Mouse (Mus musculus) lung, embryonic 16.5 days (tissue): Measurements from ENCODE around the gene Sfxn3. TPM values are rescaled to one million over a fixed set of nuclear protein-coding genes. Genes with fewer than 3 reads are reported as not detected.
A peak's percentile ranks its signal among the peaks of the same experiment; 100 is the strongest.

Source experiments
- ATAC-seq: fragments of 200-750 bp; cut with Nextera tagmentation; 2 replicates; pipeline ENCODE4 v1.8.0; 2017; ENCODE audit warnings: low read depth, mild to moderate bottlenecking, moderate library complexity
- H3K27ac ChIP-seq: fragments of 300-500 bp; sonication (generic); 2 replicates; pipeline ENCODE4 v1.5.1; 2014; ENCODE audit warnings: mild to moderate bottlenecking, control low read depth, low read length
- H3K27me3 ChIP-seq: fragments of 300-500 bp; sonication (generic); 2 replicates; pipeline ENCODE4 v1.6.1; 2014; ENCODE audit warnings: low read depth, low read length, mixed read lengths; ENCODE audit not compliant: control insufficient read depth, insufficient read depth
- H3K36me3 ChIP-seq: fragments of 300-500 bp; sonication (generic); 2 replicates; pipeline ENCODE4 v1.6.1; 2014; ENCODE audit warnings: low read length; ENCODE audit not compliant: control insufficient read depth, insufficient read depth
- H3K4me1 ChIP-seq: fragments of 300-500 bp; sonication (generic); replicated peaks from 2 replicates; pipeline ENCODE4 v1.6.1; 2014; ENCODE audit warnings: low read length, mixed read lengths; ENCODE audit not compliant: control insufficient read depth, insufficient read depth
- H3K4me2 ChIP-seq: fragments of 300-500 bp; sonication (generic); 2 replicates; pipeline ENCODE4 v1.6.1; 2014; ENCODE audit warnings: low read depth, low read length, control low read depth
- H3K4me3 ChIP-seq: fragments of 300-500 bp; sonication (generic); 2 replicates; pipeline ENCODE4 v1.5.1; 2014; ENCODE audit warnings: mild to moderate bottlenecking, low read length, control low read depth
- H3K9ac ChIP-seq: fragments of 300-500 bp; sonication (generic); 2 replicates; pipeline ENCODE4 v1.6.1; 2014; ENCODE audit warnings: low read length, control low read depth
- H3K9me3 ChIP-seq: fragments of 300-500 bp; sonication (generic); 2 replicates; pipeline ENCODE4 v1.6.1; 2016; ENCODE audit warnings: low read length; ENCODE audit not compliant: control insufficient read depth
- WGBS: fragments of 180-500 bp; shearing (Covaris S2); extraction: QIAGEN DNeasy Blood & Tissue Kit; methylation state at CpG from one replicate; pipeline ENCODE4 v1.1.7; 2014; 5-methylcytosine and 5-hydroxymethylcytosine counted together
- polyA plus RNA-seq: library from polyadenylated mRNA; unstranded; fragments of >200 nt; fragmentation: Nextera tagmentation; extraction: Ambion mirVana; gene quantifications from 2 replicates; pipeline ENCODE4 v1.2.1, GENCODE M21; 2015

Gene Sfxn3
- polyA plus RNA-seq, 1 experiment from 2014 or later: 26.0 TPM

DNA sequence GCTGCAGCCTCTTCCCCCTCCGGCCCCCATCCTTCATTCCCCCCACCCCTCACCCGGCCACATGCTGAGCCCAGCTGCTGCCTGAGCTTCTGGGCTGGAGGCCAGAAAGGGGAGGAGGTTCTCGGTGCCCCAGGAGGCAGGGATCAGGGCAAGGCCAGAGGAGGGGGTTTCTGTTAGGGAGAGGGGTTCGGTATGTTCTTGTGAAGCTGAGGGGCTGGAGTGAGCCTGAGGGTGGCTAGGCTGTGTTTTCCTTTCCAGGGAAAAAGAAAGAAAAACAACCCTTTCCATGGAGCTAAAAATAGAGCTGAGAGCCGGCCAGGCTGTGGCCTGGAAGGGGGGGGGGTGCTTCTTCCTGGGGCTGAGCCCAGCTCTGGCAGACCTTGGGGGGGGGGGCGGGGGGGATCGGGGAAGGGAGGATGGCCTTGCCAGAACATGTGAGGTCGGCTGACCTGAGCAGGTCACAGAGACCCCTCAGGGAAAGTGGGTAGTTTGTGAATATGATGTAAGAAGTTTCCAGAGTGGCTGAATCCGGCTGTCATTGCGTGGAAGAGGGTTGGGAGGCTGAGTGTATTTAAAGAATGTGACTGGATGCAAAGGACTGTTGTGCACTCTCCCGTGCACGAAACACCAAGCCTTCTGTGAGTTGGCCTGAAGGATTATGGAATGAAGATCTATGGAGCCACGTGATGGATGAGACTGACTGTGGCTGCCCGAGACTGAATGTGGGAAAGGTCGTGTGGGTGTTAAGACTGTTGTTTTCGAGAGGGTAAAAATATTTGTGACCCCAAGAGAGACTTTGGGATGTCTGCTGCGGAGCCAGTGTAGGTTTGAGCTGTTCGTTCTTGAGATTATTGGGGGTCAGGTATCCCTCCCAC lies 30.7 kb upstream of the Sfxn3 start:
- ATAC-seq: peak; percentile 53
- Histone ChIP-seq H3K4me1 (peaks cover 54% of the 10 kb centered on the region), H3K9ac (peak overlapping the region; percentile 90), H3K4me2 (peak overlapping the region; percentile 97), H3K36me3 (peaks cover 3% of the 10 kb centered on the region), H3K4me3 (peak overlapping the region; percentile 69), H3K27me3 (no peaks in the 10 kb centered on the region), H3K9me3 (no peaks in the 10 kb centered on the region), H3K27ac (peak overlapping the region; percentile 100)
- WGBS: under 1% methylated on average over 17 of the region's 18 CpGs

- H3K9me3 ChIP-seq: no peaks in the 10 kb centered on the region
- peak overlapping the region; percentile 69 for H3K4me3 ChIP-seq
- peak overlapping the region; percentile 100 for H3K27ac ChIP-seq
- peak overlapping the region; percentile 90 for H3K9ac ChIP-seq
- H3K36me3 ChIP-seq: peaks cover 7% of the 10 kb centered on the region
- H3K4me2 ChIP-seq: peak overlapping the region; percentile 97
- WGBS: 0% methylated on average over 17 of the region's 27 CpGs
- H3K4me1 ChIP-seq: peaks cover 59% of the 10 kb centered on the region
- peak; percentile 73 for ATAC-seq
- no peaks in the 10 kb centered on the region for H3K27me3 ChIP-seq
Observed at GRCm38 (mm10) chr19:45017216-45017771, 30.0 kb upstream of the Sfxn3 start.

GRCm38 (mm10) chr19:45017909-45018308 lies 29.4 kb upstream of the Sfxn3 start:
- Histone ChIP-seq H3K4me3 (peak overlapping the region; percentile 69), H3K4me2 (peak overlapping the region; percentile 97), H3K27me3 (no peaks in the 10 kb centered on the region), H3K27ac (peak overlapping the region; percentile 100), H3K36me3 (peaks cover 9% of the 10 kb centered on the region), H3K9ac (peak overlapping the region; percentile 90), H3K4me1 (peaks cover 59% of the 10 kb centered on the region), H3K9me3 (no peaks in the 10 kb centered on the region)
- under 1% methylated on average over 42 of the region's 48 CpGs for WGBS
- peak; percentile 75 for ATAC-seq

GRCm38 (mm10) chr19:45018351-45018831 lies 28.9 kb upstream of the Sfxn3 start:
- peak overlapping the region; percentile 69 for H3K4me3 ChIP-seq
- H3K9me3 ChIP-seq: no peaks in the 10 kb centered on the region
- peaks cover 56% of the 10 kb centered on the region for H3K4me1 ChIP-seq
- 0% methylated on average over 13 of the region's 13 CpGs for WGBS
- H3K27me3 ChIP-seq: no peaks in the 10 kb centered on the region
- H3K36me3 ChIP-seq: peaks cover 11% of the 10 kb centered on the region
- H3K27ac ChIP-seq: peak overlapping the region; percentile 100
- H3K4me2 ChIP-seq: peak overlapping the region; percentile 97
- ATAC-seq: no peak
- peak overlapping the region; percentile 90 for H3K9ac ChIP-seq

DNA sequence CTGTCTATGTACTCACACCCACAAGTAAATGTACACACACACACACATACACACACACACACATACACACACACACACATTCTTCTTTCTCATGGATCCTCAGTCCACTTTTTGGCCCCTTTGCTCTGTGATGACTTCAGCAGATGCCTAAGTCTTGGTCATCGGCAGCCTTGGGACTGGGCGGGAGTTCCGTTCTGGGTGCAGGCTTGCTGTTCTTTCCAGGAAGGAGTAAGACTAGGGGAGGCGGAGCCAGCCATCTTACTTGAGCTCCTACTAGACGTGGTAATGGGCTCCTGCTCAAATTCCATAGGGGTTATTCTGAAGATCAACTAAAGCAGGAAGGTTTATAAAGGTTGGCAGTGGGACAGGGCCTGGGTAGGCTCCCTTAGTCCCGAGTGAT lies 27.0 kb upstream of the Sfxn3 start:
- no peak overlapping the region; the same call in 1 of the 2 replicates for H3K27ac ChIP-seq
- peak overlapping the region; percentile 50 for H3K4me2 ChIP-seq
- no peak for ATAC-seq
- 40% methylated on average over 6 of the region's 6 CpGs for WGBS
- H3K4me3 ChIP-seq: peak overlapping the region; percentile 28
- H3K9ac ChIP-seq: peak overlapping the region; percentile 49
- H3K4me1 ChIP-seq: peaks cover 41% of the 10 kb centered on the region
- no peaks in the 10 kb centered on the region for H3K9me3 ChIP-seq
- no peaks in the 10 kb centered on the region for H3K27me3 ChIP-seq
- peaks cover 27% of the 10 kb centered on the region for H3K36me3 ChIP-seq

GRCm38 (mm10) chr19:45021362-45021761 lies 25.9 kb upstream of the Sfxn3 start:
- peaks cover 41% of the 10 kb centered on the region for H3K4me1 ChIP-seq
- H3K4me3 ChIP-seq: no peak overlapping the region
- peaks cover 37% of the 10 kb centered on the region for H3K36me3 ChIP-seq
- H3K9ac ChIP-seq: peak overlapping the region; percentile 34; the same call in 1 of the 2 replicates
- H3K9me3 ChIP-seq: no peaks in the 10 kb centered on the region
- H3K27me3 ChIP-seq: no peaks in the 10 kb centered on the region
- no peak overlapping the region for H3K27ac ChIP-seq
- no peak for ATAC-seq
- WGBS: 85% methylated on average over 15 of the region's 15 CpGs
- 0 out of 2 replicates have a peak overlapping the region, but pooled peaks have one; percentile 50 for H3K4me2 ChIP-seq

- Histone ChIP-seq H3K27me3 (no peaks in the 10 kb centered on the region), H3K4me3 (no peak overlapping the region), H3K9me3 (no peaks in the 10 kb centered on the region), H3K4me1 (peaks cover 35% of the 10 kb centered on the region), H3K36me3 (peaks cover 53% of the 10 kb centered on the region), H3K27ac (no peak overlapping the region), H3K4me2 (no peak overlapping the region), H3K9ac (no peak overlapping the region)
- ATAC-seq: no peak
- 76% methylated on average over 11 of the region's 11 CpGs for WGBS
Observed at GRCm38 (mm10) chr19:45023993-45024392, 23.3 kb upstream of the Sfxn3 start.

GRCm38 (mm10) chr19:45024775-45025174 lies 22.5 kb upstream of the Sfxn3 start:
- no peak for ATAC-seq
- 76% methylated on average over 20 of the region's 20 CpGs for WGBS
- Histone ChIP-seq H3K27ac (no peak overlapping the region), H3K4me2 (no peak overlapping the region), H3K36me3 (peaks cover 53% of the 10 kb centered on the region), H3K4me1 (peaks cover 27% of the 10 kb centered on the region), H3K9me3 (no peaks in the 10 kb centered on the region), H3K27me3 (no peaks in the 10 kb centered on the region), H3K9ac (no peak overlapping the region), H3K4me3 (no peak overlapping the region)

GRCm38 (mm10) chr19:45025937-45026568 lies 21.2 kb upstream of the Sfxn3 start:
- peaks cover 53% of the 10 kb centered on the region for H3K36me3 ChIP-seq
- no peaks in the 10 kb centered on the region for H3K27me3 ChIP-seq
- no peak for ATAC-seq
- H3K9me3 ChIP-seq: no peaks in the 10 kb centered on the region
- H3K4me1 ChIP-seq: peaks cover 23% of the 10 kb centered on the region
- no peak overlapping the region for H3K27ac ChIP-seq
- no peak overlapping the region for H3K9ac ChIP-seq
- H3K4me2 ChIP-seq: no peak overlapping the region
- WGBS: 91% methylated on average over 37 of the region's 37 CpGs
- H3K4me3 ChIP-seq: no peak overlapping the region
